Mouse (Mus musculus) liver, embryonic 11.5 days (tissue): Measurements from ENCODE around the gene Mob3a. TPM values are rescaled to one million over a fixed set of nuclear protein-coding genes. Genes with fewer than 3 reads are reported as not detected.
A peak's percentile ranks its signal among the peaks of the same experiment; 100 is the strongest.

Experiments
- ATAC-seq: fragments of 200-750 bp; cut with Nextera tagmentation; replicated peaks from 2 replicates; pipeline ENCODE4 v1.8.0; 2017; ENCODE audit warnings: moderate number of reproducible peaks, mild to moderate bottlenecking, moderate TSS enrichment, moderate library complexity; ENCODE audit not compliant: low FRiP score
- DNase-seq: peaks from one replicate; pipeline ENCODE4 v3.0.0-alpha.2; 2017; ENCODE audit warnings: low spot score
- H3K27ac ChIP-seq: fragments of 300-500 bp; sonication (generic); 2 replicates; pipeline ENCODE4 v1.5.1; 2014; ENCODE audit warnings: mild to moderate bottlenecking, low read depth, low read length, control low read depth
- H3K27me3 ChIP-seq: fragments of 300-500 bp; sonication (generic); replicated peaks from 2 replicates; pipeline ENCODE4 v1.6.1; 2014; ENCODE audit warnings: low read length, mixed read lengths; ENCODE audit not compliant: control insufficient read depth, insufficient read depth
- H3K36me3 ChIP-seq: fragments of 300-500 bp; sonication (generic); 2 replicates; pipeline ENCODE4 v1.6.1; 2014; ENCODE audit warnings: mild to moderate bottlenecking, low read length, moderate library complexity, mixed read lengths; ENCODE audit not compliant: control insufficient read depth, insufficient read depth
- H3K4me1 ChIP-seq: fragments of 300-500 bp; sonication (generic); replicated peaks from 2 replicates; pipeline ENCODE4 v1.6.1; 2014; ENCODE audit warnings: low read length, mixed read lengths; ENCODE audit not compliant: control insufficient read depth, insufficient read depth
- H3K4me2 ChIP-seq: fragments of 300-500 bp; sonication (generic); 2 replicates; pipeline ENCODE4 v1.6.1; 2014; ENCODE audit warnings: mild to moderate bottlenecking, control low read depth, moderate library complexity
- H3K4me3 ChIP-seq: fragments of 300-500 bp; sonication (generic); 2 replicates; pipeline ENCODE4 v1.5.1; 2014; ENCODE audit warnings: low read depth, low read length, control low read depth
- H3K9ac ChIP-seq: fragments of 300-500 bp; sonication (generic); 2 replicates; pipeline ENCODE4 v1.6.1; 2014; ENCODE audit warnings: low read depth, low read length, control low read depth
- H3K9me3 ChIP-seq: fragments of 300-500 bp; sonication (generic); 2 replicates; pipeline ENCODE4 v1.6.1; 2016; ENCODE audit warnings: low read length, inconsistent platforms, mixed read lengths; ENCODE audit not compliant: control insufficient read depth
- WGBS: fragments of 180-500 bp; shearing (Covaris S2); extraction: QIAGEN DNeasy Blood & Tissue Kit; methylation state at CpG from one replicate; pipeline ENCODE4 v1.1.7; 2014; 5-methylcytosine and 5-hydroxymethylcytosine counted together
- polyA plus RNA-seq: library from polyadenylated mRNA; unstranded; fragments of >200 nt; fragmentation: Nextera tagmentation; extraction: Ambion mirVana; gene quantifications from 2 replicates; pipeline ENCODE4 v1.2.1, GENCODE M21; 2014

Mob3a gene
- polyA plus RNA-seq, 1 experiment from 2014 or later = 56.7 TPM

DNA sequence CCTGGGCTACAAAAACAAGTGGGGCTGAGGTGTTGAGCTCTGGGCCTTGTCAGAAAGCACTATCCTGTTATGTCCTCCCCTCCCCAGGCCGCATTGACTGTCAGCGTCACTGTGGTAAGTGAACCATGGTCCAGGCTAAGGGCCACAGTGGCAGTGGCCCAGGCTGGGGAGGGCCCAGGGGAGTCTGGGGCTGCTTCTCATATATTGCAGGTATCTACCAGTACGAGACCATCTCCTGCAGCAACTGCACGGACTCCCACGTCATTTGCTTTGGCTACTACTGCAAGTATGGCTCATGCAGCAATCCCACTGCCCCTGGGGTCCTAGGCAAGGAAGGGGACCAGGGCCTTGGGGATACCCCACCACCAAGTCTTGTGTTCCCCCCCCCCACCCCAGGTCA, 1.9 kb upstream of the Mob3a start:
- H3K27ac ChIP-seq = peak overlapping the region; percentile 25; the same call in 1 of the 2 replicates
- H3K4me3 ChIP-seq = peak overlapping the region; percentile 79
- no peaks in the 10 kb centered on the region for H3K9me3 ChIP-seq
- H3K9ac ChIP-seq = peak overlapping the region; percentile 71
- WGBS = 89% methylated on average over 5 of the region's 5 CpGs
- no peaks in the 10 kb centered on the region for H3K27me3 ChIP-seq
- peak overlapping the region; percentile 100 for H3K4me2 ChIP-seq
- peaks cover 22% of the 10 kb centered on the region for H3K36me3 ChIP-seq
- peaks cover 36% of the 10 kb centered on the region for H3K4me1 ChIP-seq
- DNase-seq (no peak), ATAC-seq (no peak)

DNA sequence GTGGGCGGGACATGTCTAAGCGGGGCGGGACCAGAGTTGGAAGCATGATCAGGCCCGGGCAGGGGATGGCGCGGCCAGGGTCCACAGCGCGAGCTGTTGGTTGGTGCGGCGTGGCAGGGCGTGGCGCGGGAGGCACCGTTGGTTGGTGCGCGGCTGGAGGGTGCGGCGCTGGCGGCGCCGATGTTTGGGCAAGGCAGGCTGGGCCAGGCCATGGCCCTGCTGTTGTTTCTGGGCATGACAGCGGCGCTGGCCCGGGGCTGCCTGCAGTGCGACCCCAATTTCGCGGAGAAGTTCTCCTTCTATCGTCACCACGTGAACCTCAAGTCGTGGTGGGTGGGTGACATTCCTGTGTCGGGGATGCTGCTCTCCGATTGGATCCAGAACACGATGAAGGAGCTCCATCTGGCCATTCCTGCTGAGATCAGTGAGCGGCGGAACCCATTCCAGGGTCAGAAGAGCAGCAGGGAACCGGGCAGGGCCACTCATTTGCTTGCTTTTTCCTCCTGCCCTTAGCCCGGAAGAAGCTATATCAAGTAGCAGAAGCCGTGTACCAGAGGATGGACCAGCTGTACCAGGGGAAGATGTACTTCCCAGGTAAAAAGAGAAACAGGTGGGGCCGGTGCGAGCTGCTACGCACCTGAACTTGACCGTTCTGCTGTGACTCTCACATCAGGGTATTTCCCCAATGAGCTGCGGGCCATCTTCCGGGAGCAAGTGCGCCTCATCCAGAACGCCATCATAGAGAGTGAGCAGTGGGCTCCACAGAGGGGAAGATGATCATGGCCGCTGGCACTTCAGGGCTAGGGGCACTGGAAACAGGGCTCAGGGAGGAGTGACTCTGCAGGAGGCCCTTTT, 986 bp upstream of the Mob3a start:
- 3% methylated on average over 47 of the region's 47 CpGs for WGBS
- no peaks in the 10 kb centered on the region for H3K9me3 ChIP-seq
- peak overlapping the region; percentile 76 for H3K27ac ChIP-seq
- H3K36me3 ChIP-seq = peaks cover 13% of the 10 kb centered on the region
- H3K27me3 ChIP-seq = no peaks in the 10 kb centered on the region
- H3K4me3 ChIP-seq = peak overlapping the region; percentile 79
- peak overlapping the region; percentile 100 for H3K4me2 ChIP-seq
- H3K9ac ChIP-seq = peak overlapping the region; percentile 71
- DNase-seq (peak; percentile 97), ATAC-seq (peak; percentile 83)
- peaks cover 45% of the 10 kb centered on the region for H3K4me1 ChIP-seq

DNA sequence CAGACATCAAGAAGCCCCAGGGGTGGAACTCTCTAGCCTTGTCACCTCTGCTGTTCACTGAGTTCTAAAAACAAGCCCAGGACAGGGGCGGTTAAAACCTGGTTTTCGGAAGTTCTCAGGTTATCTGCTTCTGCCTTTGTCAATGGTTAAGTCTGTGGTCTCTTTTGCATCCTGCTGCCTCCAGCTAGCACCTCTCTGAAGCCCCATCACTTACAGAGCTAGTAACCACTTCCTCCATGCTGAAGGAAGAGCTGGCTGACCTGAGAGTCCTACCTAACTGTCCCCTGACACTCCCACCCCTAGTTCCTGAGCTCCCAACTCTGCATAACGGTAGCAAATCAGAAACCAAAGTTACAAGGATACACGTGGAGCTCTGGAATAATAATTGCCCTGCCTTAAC, 1.0 kb downstream of the Mob3a start:
- H3K4me3 ChIP-seq = peak overlapping the region; percentile 79
- peak overlapping the region; percentile 76 for H3K27ac ChIP-seq
- H3K4me1 ChIP-seq = peaks cover 65% of the 10 kb centered on the region
- WGBS = 21% methylated on average over 4 of the region's 4 CpGs
- H3K9ac ChIP-seq = peak overlapping the region; percentile 81
- DNase-seq (no peak), ATAC-seq (no peak)
- H3K36me3 ChIP-seq = peaks cover 2% of the 10 kb centered on the region; the same call in 1 of the 2 replicates
- no peaks in the 10 kb centered on the region for H3K9me3 ChIP-seq
- H3K4me2 ChIP-seq = peak overlapping the region; percentile 100
- no peaks in the 10 kb centered on the region for H3K27me3 ChIP-seq

GRCm38 (mm10) chr10:80700038-80700504, 1.7 kb downstream of the Mob3a start:
- H3K27ac ChIP-seq = peak overlapping the region; percentile 76; the same call in 1 of the 2 replicates
- H3K4me2 ChIP-seq = peak overlapping the region; percentile 100
- peaks cover 71% of the 10 kb centered on the region for H3K4me1 ChIP-seq
- ATAC-seq (no peak), DNase-seq (no peak)
- peak overlapping the region; percentile 52 for H3K9ac ChIP-seq
- no peaks in the 10 kb centered on the region for H3K9me3 ChIP-seq
- H3K36me3 ChIP-seq = peaks cover 2% of the 10 kb centered on the region; the same call in 1 of the 2 replicates
- peak overlapping the region; percentile 79 for H3K4me3 ChIP-seq
- 63% methylated on average over 7 of the region's 7 CpGs for WGBS
- H3K27me3 ChIP-seq = no peaks in the 10 kb centered on the region

DNA sequence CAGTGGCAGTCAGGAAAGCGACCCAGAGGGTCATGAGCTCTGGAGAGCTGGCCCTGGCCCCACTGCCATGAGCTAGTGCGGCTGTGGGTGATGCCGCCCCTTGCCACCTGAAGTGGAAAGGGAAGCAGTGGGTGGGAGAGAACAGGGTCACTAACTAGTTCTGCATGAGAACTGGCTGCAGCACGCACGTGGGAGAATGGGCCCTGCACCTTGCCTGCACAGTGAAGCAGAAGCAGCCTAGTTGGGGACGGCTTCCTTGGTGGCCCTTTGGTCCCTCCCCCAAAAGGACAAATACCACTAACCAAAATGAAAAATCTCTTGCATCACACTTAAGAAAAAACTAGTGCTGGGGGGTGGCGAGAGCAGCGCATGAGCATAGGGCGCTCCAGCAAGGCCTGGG, 3.2 kb downstream of the Mob3a start:
- Histone ChIP-seq H3K4me2 (peak overlapping the region; percentile 56), H3K27ac (peak overlapping the region; percentile 84), H3K4me3 (peak overlapping the region; percentile 2; the same call in 1 of the 2 replicates), H3K27me3 (no peaks in the 10 kb centered on the region), H3K9me3 (no peaks in the 10 kb centered on the region), H3K36me3 (peaks cover 7% of the 10 kb centered on the region; the same call in 1 of the 2 replicates), H3K4me1 (peaks cover 82% of the 10 kb centered on the region), H3K9ac (peak overlapping the region; percentile 47; the same call in 1 of the 2 replicates)
- 74% methylated on average over 9 of the region's 9 CpGs for WGBS
- no peak for ATAC-seq
- DNase-seq = no peak

GRCm38 (mm10) chr10:80697812-80698211, 4.0 kb downstream of the Mob3a start:
- DNase-seq = peak; percentile 82
- H3K9ac ChIP-seq = peak overlapping the region; percentile 47; the same call in 1 of the 2 replicates

DNA sequence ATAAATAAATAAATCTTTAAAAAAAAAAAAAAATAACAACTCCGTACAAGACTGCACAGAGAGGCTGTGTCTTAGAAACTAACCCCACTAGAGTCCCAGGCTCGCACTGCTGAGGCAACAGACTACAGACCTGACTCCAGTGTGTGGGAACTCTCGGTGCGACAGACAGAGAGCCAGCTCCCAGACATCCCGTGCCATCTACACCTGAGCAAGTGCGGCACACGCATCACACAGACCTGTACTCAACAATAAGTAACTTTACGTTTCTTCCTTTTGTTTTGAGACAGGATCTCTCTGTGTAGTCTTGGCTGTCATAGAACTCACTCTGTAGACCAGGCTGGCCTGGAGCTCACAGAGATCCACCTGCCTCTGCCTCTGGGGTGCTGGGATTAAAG, 4.4 kb downstream of the Mob3a start:
- ATAC-seq = no peak
- Histone ChIP-seq H3K27ac (0 out of 2 replicates have a peak overlapping the region, but pooled peaks have one; percentile 47), H3K27me3 (no peaks in the 10 kb centered on the region), H3K9me3 (no peaks in the 10 kb centered on the region), H3K4me2 (peak overlapping the region; percentile 56), H3K9ac (no peak overlapping the region), H3K4me3 (0 out of 2 replicates have a peak overlapping the region, but pooled peaks have one; percentile 2), H3K4me1 (peaks cover 81% of the 10 kb centered on the region), H3K36me3 (peaks cover 8% of the 10 kb centered on the region; the same call in 1 of the 2 replicates)
- WGBS = 79% methylated on average over 8 of the region's 8 CpGs
- DNase-seq = no peak

More at GRCm38 (mm10) chr10:80697812-80698211, 4.0 kb downstream of the Mob3a start:
- Histone ChIP-seq H3K27me3 (no peaks in the 10 kb centered on the region), H3K4me3 (peak overlapping the region; percentile 2; the same call in 1 of the 2 replicates), H3K4me2 (peak overlapping the region; percentile 56), H3K27ac (peak overlapping the region; percentile 84), H3K9me3 (no peaks in the 10 kb centered on the region), H3K36me3 (peaks cover 8% of the 10 kb centered on the region; the same call in 1 of the 2 replicates), H3K4me1 (peaks cover 80% of the 10 kb centered on the region)
- peak; percentile 76 for ATAC-seq
- 44% methylated on average over 9 of the region's 9 CpGs for WGBS

DNA sequence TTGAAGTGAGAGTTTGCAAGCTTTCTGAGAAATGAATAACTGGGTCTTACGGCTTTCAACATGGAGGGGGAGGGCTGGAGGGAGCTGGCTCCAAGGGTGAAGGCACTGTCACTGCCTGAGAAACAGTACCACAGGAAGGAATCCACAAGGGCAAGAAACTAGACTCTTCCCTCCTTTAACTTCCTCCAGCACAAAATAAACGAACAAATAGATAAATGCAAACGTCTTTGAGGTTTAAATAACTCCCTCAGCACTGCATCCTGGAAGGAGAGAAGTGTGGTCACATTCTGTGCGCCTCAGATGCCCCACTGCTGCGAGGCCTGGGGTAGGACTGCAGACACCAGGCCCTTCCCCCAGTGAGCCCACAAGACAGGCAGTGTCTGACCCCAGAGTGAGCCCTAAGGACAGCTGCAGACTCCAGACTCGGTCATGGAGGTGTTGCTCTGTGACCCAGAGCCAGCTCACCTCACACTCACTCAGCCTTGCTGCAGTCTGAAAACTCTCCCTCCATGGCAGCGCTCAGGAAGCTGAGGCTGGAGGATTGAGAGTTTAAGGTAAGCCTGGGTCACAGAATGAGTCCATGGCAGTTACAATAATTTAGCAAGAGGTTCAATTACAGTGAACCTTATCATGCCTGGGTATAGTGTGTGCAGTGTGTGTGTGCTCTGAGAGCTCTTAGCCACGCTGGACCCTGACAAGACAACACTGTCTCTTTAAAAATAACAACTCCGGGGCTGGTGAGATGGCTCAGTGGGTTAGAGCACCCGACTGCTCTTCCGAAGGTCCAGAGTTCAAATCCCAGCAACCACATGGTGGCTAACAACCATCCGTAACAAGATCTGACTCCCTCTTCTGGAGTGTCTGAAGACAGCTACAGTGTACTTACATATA, 5.0 kb downstream of the Mob3a start:
- Histone ChIP-seq H3K27ac (peak overlapping the region; percentile 82), H3K27me3 (no peaks in the 10 kb centered on the region), H3K4me2 (peak overlapping the region; percentile 54), H3K9me3 (no peaks in the 10 kb centered on the region), H3K4me3 (0 out of 2 replicates have a peak overlapping the region, but pooled peaks have one; percentile 8), H3K9ac (peak overlapping the region; percentile 44), H3K4me1 (peaks cover 87% of the 10 kb centered on the region), H3K36me3 (peaks cover 8% of the 10 kb centered on the region; the same call in 1 of the 2 replicates)
- no peak for DNase-seq
- ATAC-seq = no peak
- WGBS = 37% methylated on average over 11 of the region's 12 CpGs
